Comparison of ENCODE assay signal across 16 mouse cellular contexts in genomic region chr3:98348106-98348505, GRCm38 (mm10). TPM values are rescaled to one million over a fixed set of nuclear protein-coding genes. Genes with fewer than 3 reads are reported as not detected.
DNase-seq lines count a peak whose midpoint lies in the region; ATAC-seq and TF ChIP-seq lines count a peak whose summit lies in the region.
"Had no signal": no experiment of that assay in that cellular context is flagged by ENCODE, and none has a peak within 500 bp of the region (broad histone marks: within the 10 kb centered on the region; RNA-seq: fewer than 3 reads in every experiment).

No protein-coding gene starts in this region.

- H3K4me3 ChIP-seq in MEL (ENCODE audit: control insufficient read depth in 1 of 2, insufficient read depth in 1 of 2, low read depth in 2 of 2, low read length in 2 of 2) = peak overlapping the region; percentile 31 to 52
- no peak overlapping the region for H3K4me3 ChIP-seq in liver, embryonic 13.5 days (replicated peaks)
- peak overlapping the region; percentile 12; the same call in 1 of the 2 replicates for H3K4me3 ChIP-seq in spleen, adult 2 months (ENCODE audit: extremely low read depth, insufficient read depth, insufficient read length)
- no peak overlapping the region for H3K4me3 ChIP-seq in hindbrain, embryonic 16.5 days (ENCODE audit: low read length)
- H3K4me3 ChIP-seq: forebrain, embryonic 10.5 days; gastrocnemius, adult 2 months; heart, embryonic 15.5 days; layer of hippocampus, adult 2 months; limb, embryonic 10.5 days had no signal

- ATAC-seq in liver, embryonic 13.5 days (ENCODE audit: low read depth) = no peak
- no peak for ATAC-seq in hindbrain, embryonic 16.5 days

- DNase-seq in A20 (ENCODE audit: low read depth, low spot score) (peak; percentile 84), MEL (ENCODE audit: low read depth, low spot score) (peak; percentile 80)
- DNase-seq in liver, embryonic 13.5 days = no peak
- DNase-seq in spleen, adult 2 months (ENCODE audit: low read depth in 1 of 2, low spot score in 2 of 2) = peak; percentile 44 to 82
- DNase-seq in adrenal gland, adult 18-20 months (ENCODE audit: low spot score in 2 of 2) = no peak
- no peak for DNase-seq in layer of hippocampus, postnatal 10 days (ENCODE audit: low spot score in 2 of 2)
- DNase-seq in right cerebral cortex, postnatal 4 days = no peak
- DNase-seq: adrenal gland, adult 8-10 months; cerebellum, adult 11-12 months; gastrocnemius, adult 2 months; lung, postnatal 10 days had no signal

- H3K9ac ChIP-seq in MEL (ENCODE audit: control insufficient read depth, low read depth, low read length, poor library complexity, severe bottlenecking) = peak overlapping the region; percentile 44
- H3K9ac ChIP-seq in liver, embryonic 13.5 days = no peak overlapping the region
- no peak overlapping the region for H3K9ac ChIP-seq in hindbrain, embryonic 16.5 days (ENCODE audit: low read depth, low read length)
- H3K9ac ChIP-seq: heart, embryonic 15.5 days had no signal

- H3K36me3 ChIP-seq in MEL (ENCODE audit: control insufficient read depth in 1 of 2, insufficient read depth in 2 of 2, low read length in 2 of 2) = peaks cover 0 to 3% of the 10 kb centered on the region in 2 experiments; a peak in 2 of 4 replicates
- H3K36me3 ChIP-seq in liver, embryonic 13.5 days = no peaks in the 10 kb centered on the region
- H3K36me3 ChIP-seq in spleen, adult 2 months (ENCODE audit: control insufficient read depth, insufficient read depth, low read length) = no peaks in the 10 kb centered on the region
- H3K36me3 ChIP-seq in hindbrain, embryonic 16.5 days (ENCODE audit: control insufficient read depth, insufficient read depth, low read length) = no peaks in the 10 kb centered on the region
- H3K36me3 ChIP-seq: forebrain, embryonic 10.5 days; heart, embryonic 15.5 days; limb, embryonic 10.5 days had no signal

- TF ChIP-seq POLR2A in MEL (IDR thresholded peaks at IDR 0.05; ENCODE audit: control insufficient read depth in 1 of 2, insufficient read depth in 1 of 2, low read depth in 1 of 2, low read length in 2 of 2, poor library complexity in 1 of 2) = no peak
- TF ChIP-seq POLR2A in spleen, adult 2 months (IDR thresholded peaks at IDR 0.05; ENCODE audit: low read depth, low read length) = no peak

- 28% methylated on average over 6 of the region's 6 CpGs for WGBS in liver, embryonic 13.5 days (ENCODE audit: insufficient replicate concordance)
- WGBS in spleen, adult 2 months = 5% methylated on average over 6 of the region's 6 CpGs
- 81% methylated on average over 6 of the region's 6 CpGs for WGBS in hindbrain, embryonic 16.5 days

- TF ChIP-seq RAD21 in MEL (IDR thresholded peaks at IDR 0.05; ENCODE audit: low read depth, low read length) = no peak

- H3K4me1 ChIP-seq in MEL (ENCODE audit: control insufficient read depth in 1 of 2, insufficient read depth in 2 of 2, low read length in 2 of 2) = peaks cover under 1 to 10% of the 10 kb centered on the region in 2 experiments
- H3K4me1 ChIP-seq in liver, embryonic 13.5 days (replicated peaks) = peaks cover 14% of the 10 kb centered on the region
- no peaks in the 10 kb centered on the region; the same call in 1 of the 2 replicates for H3K4me1 ChIP-seq in spleen, adult 2 months (ENCODE audit: control insufficient read depth, insufficient read depth, insufficient read length)
- H3K4me1 ChIP-seq in hindbrain, embryonic 16.5 days (ENCODE audit: control insufficient read depth, insufficient read depth, low read depth, low read length) = no peaks in the 10 kb centered on the region
- H3K4me1 ChIP-seq: limb, embryonic 10.5 days had no signal

- peak overlapping the region; percentile 42; the same call in 1 of the 2 replicates for H3K27ac ChIP-seq in MEL (ENCODE audit: control insufficient read depth, low read depth, low read length)
- no peak overlapping the region for H3K27ac ChIP-seq in liver, embryonic 13.5 days
- H3K27ac ChIP-seq in spleen, adult 2 months (ENCODE audit: insufficient read depth, low read length) = peak overlapping the region; percentile 62
- no peak overlapping the region for H3K27ac ChIP-seq in hindbrain, embryonic 16.5 days (ENCODE audit: low read depth, low read length)
- H3K27ac ChIP-seq: forebrain, embryonic 10.5 days; gastrocnemius, adult 2 months; heart, embryonic 15.5 days; layer of hippocampus, adult 2 months; limb, embryonic 10.5 days had no signal

- TF ChIP-seq CTCF in MEL (IDR thresholded peaks at IDR 0.05 in 2 of 3, conservative IDR thresholded peaks at IDR 0.05 in 1 of 3; ENCODE audit: control insufficient read depth in 1 of 3, insufficient read depth in 1 of 3, low read depth in 2 of 3, low read length in 3 of 3, poor library complexity in 1 of 3, severe bottlenecking in 1 of 3) = no peak
- TF ChIP-seq CTCF in spleen, adult 2 months (IDR thresholded peaks at IDR 0.05; ENCODE audit: extremely low read depth, insufficient read depth, insufficient read length, insufficient replicate concordance) = no peak

- TF ChIP-seq EP300 in MEL (IDR thresholded peaks at IDR 0.05; ENCODE audit: low read depth in 1 of 2, low read length in 2 of 2) = peak; percentile 45 to 53; a peak in 2 of 4 replicates

- no peaks in the 10 kb centered on the region; a peak in 2 of 4 replicates for H3K27me3 ChIP-seq in MEL (ENCODE audit: control insufficient read depth in 1 of 2, insufficient read depth in 2 of 2, low read length in 2 of 2)
- no peaks in the 10 kb centered on the region for H3K27me3 ChIP-seq in liver, embryonic 13.5 days
- H3K27me3 ChIP-seq in spleen, adult 2 months (ENCODE audit: control insufficient read depth, insufficient read depth, low read length) = no peaks in the 10 kb centered on the region
- no peaks in the 10 kb centered on the region for H3K27me3 ChIP-seq in hindbrain, embryonic 16.5 days (replicated peaks; ENCODE audit: control insufficient read depth, insufficient read depth, low read length)
- H3K27me3 ChIP-seq: heart, embryonic 15.5 days had no signal

- H3K4me2 ChIP-seq in liver, embryonic 13.5 days = peak overlapping the region; percentile 17; the same call in 1 of the 2 replicates
- no peak overlapping the region for H3K4me2 ChIP-seq in hindbrain, embryonic 16.5 days (ENCODE audit: low read length)
- H3K4me2 ChIP-seq: heart, embryonic 15.5 days had no signal

- H3K9me3 ChIP-seq in MEL (replicated peaks; ENCODE audit: insufficient read depth, low read length) = no peaks in the 10 kb centered on the region
- no peaks in the 10 kb centered on the region for H3K9me3 ChIP-seq in liver, embryonic 13.5 days (replicated peaks)
- H3K9me3 ChIP-seq in hindbrain, embryonic 16.5 days (ENCODE audit: control insufficient read depth, low read length) = no peaks in the 10 kb centered on the region
- H3K9me3 ChIP-seq: forebrain, embryonic 10.5 days; heart, embryonic 15.5 days; limb, embryonic 10.5 days had no signal

- no peaks in the 10 kb centered on the region for H3K79me2 ChIP-seq in MEL (ENCODE audit: control insufficient read depth, insufficient read depth, low read length, poor library complexity)

TF ChIP-seq in MEL, 35 proteins besides CTCF, POLR2A, EP300 and RAD21 (continues in another document):
- TF ChIP-seq MYC (IDR thresholded peaks at IDR 0.05; ENCODE audit: low read depth, low read length) = peak; percentile 92
- TF ChIP-seq ZMIZ1 (IDR thresholded peaks at IDR 0.05; ENCODE audit: low read depth, low read length) = no peak
- peak; percentile 92 for TF ChIP-seq MAX (IDR thresholded peaks at IDR 0.05; ENCODE audit: low read length)
- TF ChIP-seq ZKSCAN1 (IDR thresholded peaks at IDR 0.05; ENCODE audit: low read depth, low read length) = no peak
- no peak for TF ChIP-seq MYB (IDR thresholded peaks at IDR 0.05; ENCODE audit: low read depth, low read length)
- TF ChIP-seq SIN3A (IDR thresholded peaks at IDR 0.05; ENCODE audit: low read length) = peak; percentile 36; the same call in 1 of the 2 replicates
- no peak for TF ChIP-seq MAZ (IDR thresholded peaks at IDR 0.05; ENCODE audit: low read depth, low read length)
- TF ChIP-seq ZNF384 (IDR thresholded peaks at IDR 0.05; ENCODE audit: low read depth, low read length) = no peak
- no peak for TF ChIP-seq CHD1 (IDR thresholded peaks at IDR 0.05; ENCODE audit: low read depth, low read length)
- no peak for TF ChIP-seq NRF1 (IDR thresholded peaks at IDR 0.05; ENCODE audit: insufficient read depth, low read depth, low read length, poor library complexity, severe bottlenecking)
- no peak for TF ChIP-seq KAT2A (conservative IDR thresholded peaks at IDR 0.05; ENCODE audit: low read depth, low read length)
- no peak for TF ChIP-seq NELFE (IDR thresholded peaks at IDR 0.05; ENCODE audit: low read depth, low read length)
- no peak for TF ChIP-seq POLR2AphosphoS2 (IDR thresholded peaks at IDR 0.05; ENCODE audit: low read length)
- no peak for TF ChIP-seq ELF1 (IDR thresholded peaks at IDR 0.05; ENCODE audit: low read depth, low read length)
- TF ChIP-seq POLR2AphosphoS5 (IDR thresholded peaks at IDR 0.05; ENCODE audit: borderline replicate concordance, low read depth, low read length) = no peak
- no peak for TF ChIP-seq MEF2A (IDR thresholded peaks at IDR 0.05; ENCODE audit: extremely low read depth, insufficient replicate concordance, low read depth, low read length, poor library complexity, severe bottlenecking)
- peak; percentile 81 for TF ChIP-seq MXI1 (IDR thresholded peaks at IDR 0.05; ENCODE audit: low read depth, low read length)
- TF ChIP-seq GATA1 (IDR thresholded peaks at IDR 0.05; ENCODE audit: low read depth, low read length) = peak; percentile 25; the same call in 1 of the 2 replicates

RNA-seq across cellular contexts. Expression of gene Phgdh, which starts 8.3 kb away (rescaled TPM):
- total RNA-seq in MEL (2012; rRNA removed) = 247 and 310 TPM in 2 replicates
- 100 to 1,000 TPM in 1 of 2 experiments, not detected in 1; 303 TPM for polyA plus RNA-seq in MEL (2012; ENCODE audit: insufficient read depth in 1 of 2, insufficient read length in 2 of 2, low read depth in 1 of 2, low replicate concordance in 2 of 2, missing spikeins in 1 of 2)
- 305 and 316 TPM in 2 replicates for polyA plus RNA-seq in liver, embryonic 13.5 days (2015; fragmentation: Nextera tagmentation; extraction: Ambion mirVana)
- polyA plus RNA-seq in spleen, adult 2 months (2012; rRNA removed) = 53.1 and 70.7 TPM in 2 replicates
- total RNA-seq in adrenal gland, adult 18-20 months (2021) = 10 to 100 TPM in 1 of 2 experiments, 1 to 10 TPM in 1; 9.5 to 30.8 TPM
- total RNA-seq in layer of hippocampus, postnatal 10 days (2021) = 10 to 100 TPM; 78.3 to 94.2 TPM
- polyA plus RNA-seq in hindbrain, embryonic 16.5 days (2015; fragmentation: Nextera tagmentation; extraction: Ambion mirVana) = 197 and 219 TPM in 2 replicates

RNA-seq across cellular contexts. Expression of gene Zfp697, which starts 34.2 kb away (rescaled TPM):
- total RNA-seq in MEL (2012; rRNA removed) = 0.03 and 0.04 TPM in 2 replicates
- not detected for polyA plus RNA-seq in MEL (2012; ENCODE audit: insufficient read depth in 1 of 2, insufficient read length in 2 of 2, low read depth in 1 of 2, low replicate concordance in 2 of 2, missing spikeins in 1 of 2)
- polyA plus RNA-seq in liver, embryonic 13.5 days (2015; fragmentation: Nextera tagmentation; extraction: Ambion mirVana) = 2.0 and 2.8 TPM in 2 replicates
- polyA plus RNA-seq in spleen, adult 2 months (2012; rRNA removed) = 0.68 and 0.96 TPM in 2 replicates
- 1 to 10 TPM; 3.8 to 5.9 TPM for total RNA-seq in adrenal gland, adult 18-20 months (2021)
- 10 to 100 TPM; 29.6 to 31.3 TPM for total RNA-seq in layer of hippocampus, postnatal 10 days (2021)
- polyA plus RNA-seq in hindbrain, embryonic 16.5 days (2015; fragmentation: Nextera tagmentation; extraction: Ambion mirVana) = 14.4 and 15.1 TPM in 2 replicates

Comparison
In these comparisons a context has a peak if more than half of its experiments do, and no peak if none do; other contexts are left out.
1. DNase-seq: peak in A20 (single experiment), MEL (single experiment) and spleen, adult 2 months (2 of 2); none in liver, embryonic 13.5 days (single experiment), adrenal gland, adult 18-20 months (0 of 2), layer of hippocampus, postnatal 10 days (0 of 2) and right cerebral cortex, postnatal 4 days (single experiment).
2. H3K27ac ChIP-seq: peak in MEL (single experiment) and spleen, adult 2 months (single experiment); none in liver, embryonic 13.5 days (single experiment) and hindbrain, embryonic 16.5 days (single experiment).
3. H3K4me3 ChIP-seq: peak in MEL (2 of 2) and spleen, adult 2 months (single experiment); none in liver, embryonic 13.5 days (single experiment) and hindbrain, embryonic 16.5 days (single experiment).